Mouse (Mus musculus) spleen, postnatal 10 days (tissue): ENCODE measurements around the gene Snx4.

Source experiments
- DNase-seq, 2 experiments: peaks; one replicate each; pipeline ENCODE4 v3.0.0; 2021 to 2022; ENCODE audit warnings: low spot score in 2 of 2

The Snx4 gene

GRCm38 (mm10) chr16:33343601-33344000, 92.4 kb downstream of the Snx4 start:
- no peak for DNase-seq

GRCm38 (mm10) chr16:33344379-33344778, 93.1 kb downstream of the Snx4 start:
- DNase-seq, result no peak

GRCm38 (mm10) chr16:33344875-33345274, 93.6 kb downstream of the Snx4 start:
- no peak for DNase-seq

GRCm38 (mm10) chr16:33346376-33346775, 95.1 kb downstream of the Snx4 start:
- no peak for DNase-seq

- no peak for DNase-seq
These were observed 95.9 kb downstream of the Snx4 start for GRCm38 (mm10) chr16:33347134-33347533.
